Mouse (Mus musculus) right cerebral cortex, adult 18-20 months (tissue): ENCODE measurements at regions not wholly inside any gene's neighbourhood (a gene's known extent, or its start where the extent isn't known, plus 50 kb on each side); places are given as distances from the start of the nearest gene placed in this dataset.
A peak's percentile ranks its signal among the peaks of the same experiment; 100 is the strongest.

Experiments used
- DNase-seq: peaks from one replicate; pipeline ENCODE4 v3.0.0; 2022; ENCODE audit warnings: mixed read lengths

DNA sequence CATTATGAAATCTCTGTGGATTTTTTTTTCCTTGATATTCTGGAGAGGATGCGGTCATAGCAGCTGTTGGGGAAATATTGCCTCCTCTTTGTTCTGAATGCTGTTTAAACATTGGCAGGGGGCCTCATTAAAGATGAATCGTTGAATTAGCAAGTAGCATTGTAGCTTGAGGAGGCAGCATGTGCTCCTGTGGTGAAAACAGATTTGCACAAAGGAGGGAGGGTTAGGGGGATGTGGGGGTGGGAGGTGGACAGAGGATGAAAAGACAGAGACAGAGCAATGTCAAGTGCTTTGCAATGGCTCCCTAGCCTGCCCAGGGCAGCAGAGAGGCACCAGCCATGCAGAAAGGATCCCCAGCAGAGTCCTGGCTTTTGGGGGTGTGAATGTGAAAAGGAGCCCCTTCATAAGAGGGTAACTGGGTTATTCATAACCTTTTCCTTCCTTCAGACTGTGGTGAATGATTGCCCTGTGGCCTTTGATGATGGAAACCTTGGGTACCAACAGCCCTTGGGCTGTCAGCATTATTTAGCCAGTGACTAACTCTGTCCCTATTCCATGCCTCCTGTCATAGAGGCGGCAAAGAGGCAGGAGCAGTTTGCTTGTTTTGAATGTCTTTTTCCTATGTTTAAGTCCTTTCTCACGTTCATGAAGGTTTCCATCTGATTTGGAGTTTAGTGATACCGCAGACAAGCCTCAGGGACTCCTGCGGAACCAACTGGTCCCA is 1541.6 kb upstream of the Gulo start:
- DNase-seq: no peak

GRCm38 (mm10) chr14:67548750-67549149 is 1539.7 kb upstream of the Gulo start:
- no peak for DNase-seq

DNA sequence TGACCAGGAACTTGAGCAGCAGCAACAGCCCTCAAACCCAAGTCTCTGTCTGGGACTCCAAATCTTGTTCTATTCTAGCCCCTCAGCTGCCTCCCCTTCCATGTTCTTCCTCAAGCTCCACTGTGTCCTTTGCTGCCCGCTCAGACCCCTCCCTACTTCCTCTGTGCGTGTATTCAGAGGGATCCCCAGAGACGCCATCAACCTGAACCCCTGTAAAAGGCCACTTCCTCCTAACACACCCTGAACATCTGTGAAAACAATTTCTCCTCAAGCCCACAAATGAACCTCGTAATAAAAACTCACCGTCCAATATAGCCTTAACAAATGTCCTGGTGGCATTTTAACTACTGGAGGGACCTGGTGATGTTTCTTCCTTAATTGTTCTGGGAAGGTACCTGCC is 1536.0 kb upstream of the Gulo start:
- DNase-seq: no peak

DNA sequence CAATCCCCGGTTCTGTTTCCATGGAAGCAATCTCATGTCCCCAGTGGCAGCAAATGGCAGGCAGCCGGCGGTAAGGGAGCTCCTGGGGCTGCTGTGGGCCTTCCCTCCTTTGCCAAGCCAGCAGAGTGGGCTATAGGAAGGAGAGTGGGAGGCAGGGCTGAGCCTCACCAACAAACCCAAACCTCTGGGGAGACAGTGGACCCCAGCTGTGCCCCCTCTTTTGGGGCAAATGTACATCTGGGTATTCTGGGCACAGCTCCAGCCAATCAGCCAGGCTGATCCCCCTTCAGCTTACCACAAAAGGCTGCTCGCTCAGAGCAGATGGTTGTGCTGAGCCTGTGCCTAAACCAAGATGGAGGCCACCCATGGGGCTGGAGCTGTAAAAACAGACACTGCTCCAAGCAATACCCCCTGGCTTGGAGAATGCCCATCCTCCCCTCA is 1532.3 kb upstream of the Gulo start:
- no peak for DNase-seq

DNA sequence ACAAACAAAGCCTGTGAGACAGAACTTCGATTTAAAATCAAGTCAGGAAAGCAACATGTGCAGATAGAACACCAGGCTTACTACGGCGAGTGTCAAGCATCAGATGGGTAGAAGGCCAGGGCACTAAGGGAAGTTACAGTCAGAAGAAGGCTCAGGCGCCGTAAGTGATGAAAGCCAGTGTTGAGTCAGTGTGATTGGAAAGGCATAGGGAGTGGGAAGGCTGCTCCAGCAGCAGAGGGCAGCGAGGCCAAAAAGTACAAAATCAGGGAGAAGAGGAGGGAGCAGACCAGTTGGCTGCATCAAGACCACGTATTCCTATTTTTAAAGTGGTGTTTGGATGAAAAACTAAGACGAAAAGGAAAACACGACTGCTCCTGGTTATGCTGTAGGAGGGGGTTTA is 1529.7 kb upstream of the Gulo start:
- no peak for DNase-seq

- DNase-seq: peak; percentile 44
Observed at GRCm38 (mm10) chr14:67536787-67537659, 1528.0 kb upstream of the Gulo start.

DNA sequence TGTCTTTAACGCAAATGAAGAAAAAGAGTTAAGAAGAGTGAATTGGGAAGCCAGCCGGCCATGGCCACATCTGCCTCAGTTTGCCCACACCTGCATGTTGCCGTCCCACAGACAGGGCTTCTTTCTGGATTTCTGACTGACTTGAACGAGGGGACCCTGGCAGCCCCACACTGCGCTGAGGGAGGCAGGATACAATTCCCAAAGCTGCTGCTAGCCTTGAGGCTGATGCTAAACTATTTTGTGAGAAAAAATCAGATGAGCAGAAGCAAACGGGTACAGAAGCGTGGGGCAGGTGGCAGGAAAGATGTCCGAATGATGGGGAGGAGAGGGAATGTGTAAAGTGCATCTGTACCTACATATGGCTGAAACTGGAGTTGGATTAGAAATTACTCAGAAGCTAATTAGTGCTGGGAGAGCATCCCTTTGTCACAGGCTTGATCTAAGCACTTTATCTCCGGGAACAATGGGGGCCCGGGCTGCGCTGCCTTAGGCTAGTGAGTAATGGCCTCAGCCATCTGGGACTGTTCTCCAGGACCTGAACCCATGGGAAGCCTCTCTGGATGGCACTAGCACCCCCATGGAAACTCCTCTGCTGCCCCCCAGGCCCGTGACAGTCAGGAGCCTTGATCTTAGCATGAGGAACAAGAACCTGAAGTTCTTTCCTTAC is 1497.9 kb upstream of the Gulo start:
- DNase-seq: no peak

GRCm38 (mm10) chr14:67492086-67492485 is 1483.1 kb upstream of the Gulo start:
- DNase-seq: no peak

DNA sequence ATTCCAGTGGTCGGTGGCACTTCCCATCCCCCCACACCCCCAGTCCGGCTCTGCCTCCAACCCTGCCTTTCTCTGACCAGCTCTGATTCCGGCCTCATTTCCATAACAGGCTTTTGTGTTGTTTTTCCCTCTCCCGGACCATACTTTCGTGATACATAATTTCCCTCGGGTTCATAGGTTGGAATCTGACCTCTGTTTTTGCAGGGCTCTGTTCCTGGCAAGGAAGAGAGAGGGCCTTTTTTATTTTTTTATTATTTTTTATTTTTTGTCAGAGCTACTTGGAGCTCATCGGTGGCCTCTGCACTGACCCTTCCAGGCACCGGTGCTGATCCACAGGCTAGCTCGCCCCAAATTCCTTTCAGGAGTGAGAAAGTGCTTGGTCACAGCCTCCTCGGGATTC is 1477.7 kb upstream of the Gulo start:
- no peak for DNase-seq

GRCm38 (mm10) chr14:67485449-67485800 is 1476.4 kb upstream of the Gulo start:
- no peak for DNase-seq

- no peak for DNase-seq
Observed at GRCm38 (mm10) chr14:67484533-67485448, 1475.8 kb upstream of the Gulo start.
